Mouse (Mus musculus) forebrain, postnatal 0 days (tissue): ENCODE results near the gene Erh. TPM values are rescaled to one million over a fixed set of nuclear protein-coding genes. Genes with fewer than 3 reads are reported as not detected.

Experiments
- ATAC-seq: fragments of 200-750 bp; cut with Nextera tagmentation; 2 replicates; pipeline ENCODE4 v1.8.0; 2017; ENCODE audit warnings: mild to moderate bottlenecking, moderate library complexity
- DNase-seq: peaks from one replicate; pipeline ENCODE4 v3.0.0-alpha.2; 2015
- H3K27ac ChIP-seq: fragments of 300-500 bp; sonication (generic); 2 replicates; pipeline ENCODE4 v1.5.1; 2014; ENCODE audit warnings: low read depth, mild to moderate bottlenecking, antibody characterized with exemption, low read length, moderate library complexity, mixed read lengths
- H3K27me3 ChIP-seq: fragments of 300-500 bp; sonication (generic); 2 replicates; pipeline ENCODE4 v1.6.1; 2014; ENCODE audit warnings: mild to moderate bottlenecking, low read length, mixed read lengths; ENCODE audit not compliant: insufficient read depth
- H3K36me3 ChIP-seq: fragments of 300-500 bp; sonication (generic); 2 replicates; pipeline ENCODE4 v1.6.1; 2014; ENCODE audit warnings: mild to moderate bottlenecking, moderate library complexity; ENCODE audit not compliant: insufficient read depth
- H3K4me1 ChIP-seq: fragments of 300-500 bp; sonication (generic); 2 replicates; pipeline ENCODE4 v1.6.1; 2014; ENCODE audit warnings: antibody characterized with exemption; ENCODE audit not compliant: insufficient read depth
- H3K4me2 ChIP-seq: fragments of 300-500 bp; sonication (generic); 2 replicates; pipeline ENCODE4 v1.6.1; 2014; ENCODE audit warnings: low read depth, mild to moderate bottlenecking, moderate library complexity
- H3K4me3 ChIP-seq: fragments of 300-500 bp; sonication (generic); 2 replicates; pipeline ENCODE4 v1.5.1; 2014; ENCODE audit warnings: low read depth, low read length, mixed read lengths
- H3K9ac ChIP-seq: fragments of 300-500 bp; sonication (generic); 2 replicates; pipeline ENCODE4 v1.6.1; 2014; ENCODE audit warnings: mild to moderate bottlenecking
- H3K9me3 ChIP-seq: fragments of 300-500 bp; sonication (generic); 2 replicates; pipeline ENCODE4 v1.6.1; 2016; ENCODE audit warnings: low read length
- CTCF ChIP-seq: sonication (generic); IDR thresholded peaks from 2 replicates; pipeline ENCODE4 v1.5.1; 2016; ENCODE audit warnings: antibody characterized with exemption, control low read depth, low read depth
- WGBS: fragments of 180-500 bp; shearing (Covaris S2); extraction: QIAGEN DNeasy Blood & Tissue Kit; methylation state at CpG from one replicate; pipeline ENCODE4 v1.1.7; 2014; 5-methylcytosine and 5-hydroxymethylcytosine counted together
- polyA plus RNA-seq: library from polyadenylated mRNA; unstranded; fragments of >200 nt; fragmentation: Nextera tagmentation; extraction: Ambion mirVana; gene quantifications from 2 replicates; pipeline ENCODE4 v1.2.1, GENCODE M21; 2015
- total RNA-seq: library from RNA; depleted of rRNA; stranded (reverse); fragments of >200 nt; gene quantifications from 2 replicates; pipeline ENCODE4 v1.2.3, GENCODE M21; 2014

Gene Erh
- total and polyA plus RNA-seq, 2 experiments from 2014 or later = 85.6 to 285 TPM

- Histone ChIP-seq H3K9ac (no peak overlapping the region), H3K27me3 (no peaks in the 10 kb centered on the region), H3K4me1 (no peaks in the 10 kb centered on the region), H3K4me3 (no peak overlapping the region), H3K36me3 (no peaks in the 10 kb centered on the region), H3K27ac (no peak overlapping the region), H3K4me2 (no peak overlapping the region), H3K9me3 (no peaks in the 10 kb centered on the region)
- ATAC-seq (no peak), DNase-seq (no peak)
- 75% methylated on average over 5 of the region's 5 CpGs for WGBS
- TF ChIP-seq CTCF = no peak
Measured at GRCm38 (mm10) chr12:80620501-80620900, 23.6 kb downstream of the Erh start.

- Histone ChIP-seq H3K27me3 (no peaks in the 10 kb centered on the region), H3K9ac (no peak overlapping the region), H3K4me2 (no peak overlapping the region), H3K4me3 (no peak overlapping the region), H3K9me3 (no peaks in the 10 kb centered on the region), H3K4me1 (no peaks in the 10 kb centered on the region), H3K27ac (no peak overlapping the region), H3K36me3 (no peaks in the 10 kb centered on the region)
- WGBS = 72% methylated on average over 7 of the region's 7 CpGs
- ATAC-seq (no peak), DNase-seq (no peak)
- no peak for TF ChIP-seq CTCF
Measured at GRCm38 (mm10) chr12:80615371-80616257, 28.5 kb downstream of the Erh start.

GRCm38 (mm10) chr12:80612113-80612791 lies 31.9 kb downstream of the Erh start:
- no peaks in the 10 kb centered on the region for H3K27me3 ChIP-seq
- H3K9ac ChIP-seq = no peak overlapping the region
- TF ChIP-seq CTCF = no peak
- H3K27ac ChIP-seq = no peak overlapping the region
- no peaks in the 10 kb centered on the region for H3K4me1 ChIP-seq
- H3K9me3 ChIP-seq = no peaks in the 10 kb centered on the region
- DNase-seq = no peak
- no peak overlapping the region for H3K4me3 ChIP-seq
- H3K4me2 ChIP-seq = no peak overlapping the region
- H3K36me3 ChIP-seq = no peaks in the 10 kb centered on the region
- 44% methylated on average over 9 of the region's 9 CpGs for WGBS
- no peak for ATAC-seq

DNA sequence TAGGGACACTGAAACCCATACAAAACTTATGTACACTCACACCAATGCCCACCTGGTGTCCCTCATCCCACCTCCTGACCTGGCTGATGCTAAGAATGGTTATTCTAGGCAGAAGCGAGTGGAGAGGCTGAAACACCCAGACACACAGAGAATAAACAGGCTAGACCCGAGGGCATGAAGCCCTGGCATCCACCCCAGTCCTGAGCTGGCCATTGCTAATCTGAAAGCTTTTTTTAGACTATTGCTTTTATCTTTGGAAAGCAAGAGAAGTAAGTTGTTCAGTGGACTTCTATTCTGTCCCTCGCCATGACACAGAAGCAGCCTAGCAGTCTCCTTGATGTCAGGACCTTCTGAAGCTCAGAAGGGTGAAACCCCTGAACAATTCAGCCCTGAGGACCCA lies 34.2 kb downstream of the Erh start:
- no peak for ATAC-seq
- whole genome bisulfite sequencing = 63% methylated on average over 3 of the region's 3 CpGs
- no peak for TF ChIP-seq CTCF

DNA sequence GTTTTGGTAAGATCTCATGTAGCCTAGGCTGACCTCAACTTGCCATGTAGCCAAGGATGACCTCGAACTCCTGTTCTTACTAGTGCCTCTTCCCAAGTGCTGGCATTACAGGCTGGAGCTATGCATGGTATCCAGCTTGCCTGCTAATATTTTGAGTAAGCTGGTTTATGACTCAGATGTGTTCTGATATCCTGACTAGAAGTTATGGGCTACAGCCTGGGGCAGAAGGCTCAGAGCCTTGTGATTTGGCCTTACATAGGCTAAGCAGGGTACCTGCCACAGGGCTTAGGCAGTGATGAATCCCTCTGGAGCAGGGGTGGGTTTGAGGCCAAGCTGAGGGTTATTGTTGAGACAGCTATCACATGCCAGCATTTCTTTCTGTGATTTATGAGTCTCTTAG lies 35.6 kb downstream of the Erh start:
- no peak overlapping the region for H3K27ac ChIP-seq
- ATAC-seq (no peak), DNase-seq (no peak)
- no peak overlapping the region for H3K9ac ChIP-seq
- no peaks in the 10 kb centered on the region for H3K9me3 ChIP-seq
- H3K4me3 ChIP-seq = no peak overlapping the region
- H3K27me3 ChIP-seq = no peaks in the 10 kb centered on the region
- WGBS = 83% methylated on average over 1 of the region's 1 CpGs
- H3K4me1 ChIP-seq = no peaks in the 10 kb centered on the region
- no peak overlapping the region for H3K4me2 ChIP-seq
- H3K36me3 ChIP-seq = no peaks in the 10 kb centered on the region
- TF ChIP-seq CTCF = no peak

More for the DNA sequence above, 34.2 kb downstream of the Erh start:
- Histone ChIP-seq H3K4me2 (no peak overlapping the region), H3K36me3 (no peaks in the 10 kb centered on the region), H3K9ac (no peak overlapping the region), H3K4me1 (no peaks in the 10 kb centered on the region), H3K9me3 (no peaks in the 10 kb centered on the region), H3K27me3 (no peaks in the 10 kb centered on the region), H3K4me3 (no peak overlapping the region), H3K27ac (no peak overlapping the region)
- no peak for DNase-seq

DNA sequence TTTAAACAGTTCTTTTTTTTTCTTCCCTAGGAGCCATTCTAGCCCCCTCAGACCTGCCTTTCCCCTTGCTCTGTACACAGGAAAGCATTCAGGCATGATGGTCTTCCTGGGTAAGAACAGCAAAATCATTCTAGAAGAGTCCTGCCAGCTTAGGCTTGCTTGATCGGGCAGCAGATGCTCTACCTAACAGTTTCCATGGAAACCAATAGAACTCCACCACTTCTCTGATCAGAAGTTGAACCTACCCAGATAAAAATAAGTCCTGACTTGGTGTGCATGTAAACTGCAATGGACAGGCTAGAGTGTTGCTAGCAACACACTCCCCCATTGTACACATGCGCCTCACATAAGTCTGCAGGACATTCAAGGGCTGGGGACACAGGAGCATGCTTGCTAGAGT lies 39.9 kb downstream of the Erh start:
- WGBS = 66% methylated on average over 2 of the region's 2 CpGs
- peak; percentile 39 for DNase-seq

GRCm38 (mm10) chr12:80603566-80603965 lies 40.6 kb downstream of the Erh start:
- H3K36me3 ChIP-seq = peaks cover 8% of the 10 kb centered on the region
- DNase-seq (no peak), ATAC-seq (no peak)
- H3K4me1 ChIP-seq = no peaks in the 10 kb centered on the region
- H3K27me3 ChIP-seq = no peaks in the 10 kb centered on the region
- H3K27ac ChIP-seq = peak overlapping the region; percentile 73
- H3K4me2 ChIP-seq = no peak overlapping the region
- 54% methylated on average over 4 of the region's 4 CpGs for WGBS
- TF ChIP-seq CTCF = no peak
- H3K9ac ChIP-seq = no peak overlapping the region
- H3K4me3 ChIP-seq = no peak overlapping the region
- H3K9me3 ChIP-seq = no peaks in the 10 kb centered on the region

More for the DNA sequence above, 39.9 kb downstream of the Erh start:
- TF ChIP-seq CTCF = no peak
- Histone ChIP-seq H3K36me3 (peaks cover 5% of the 10 kb centered on the region), H3K27ac (peak overlapping the region; percentile 73), H3K4me1 (no peaks in the 10 kb centered on the region), H3K4me2 (no peak overlapping the region), H3K9ac (no peak overlapping the region), H3K4me3 (no peak overlapping the region), H3K27me3 (no peaks in the 10 kb centered on the region), H3K9me3 (no peaks in the 10 kb centered on the region)
- peak; percentile 69 for ATAC-seq
